Mouse (Mus musculus) WW6 (cell line): ENCODE data around the gene Araf.

Experiments used
- DNase-seq: peaks from one replicate; pipeline ENCODE4 v3.0.0-alpha.2; 2013; ENCODE audit warnings: low read depth, low spot score

Gene Araf

DNA sequence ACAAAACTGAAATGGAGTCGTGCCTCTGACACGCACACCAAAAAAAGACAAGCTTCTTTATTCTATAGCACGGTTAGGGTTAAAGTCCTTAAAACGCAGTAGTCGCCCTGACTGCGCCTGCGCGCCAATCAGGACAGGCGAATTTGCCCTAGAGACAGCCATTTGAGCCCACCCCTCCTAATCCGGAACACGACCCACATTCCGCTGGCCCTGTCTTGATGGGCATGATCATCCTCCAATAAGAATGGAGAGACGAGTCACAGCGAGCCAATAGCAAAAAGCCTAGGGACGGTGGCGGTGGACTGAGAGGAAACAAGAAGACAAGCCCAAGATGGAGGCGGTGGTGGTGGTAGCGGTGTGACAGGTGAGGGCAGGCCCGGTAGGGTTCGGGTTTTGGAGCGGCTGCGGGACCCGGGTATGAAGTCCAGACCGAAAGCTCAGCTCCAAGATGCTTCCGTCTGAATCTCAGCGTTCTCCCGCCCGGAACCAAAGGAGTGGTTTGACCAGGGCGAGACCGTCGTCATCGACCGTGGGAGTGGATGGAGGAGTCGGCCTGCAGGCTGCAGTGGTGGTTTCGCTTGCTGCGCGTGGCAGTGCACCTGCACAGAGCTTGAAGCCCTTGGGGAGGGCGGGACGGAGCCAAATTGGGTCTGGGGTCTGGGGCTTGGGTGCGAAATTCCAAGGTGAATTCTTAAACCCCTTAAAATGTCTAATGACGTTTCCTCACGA lies 50.8 kb downstream of the Araf start:
- peak; percentile 81 for DNase-seq

DNA sequence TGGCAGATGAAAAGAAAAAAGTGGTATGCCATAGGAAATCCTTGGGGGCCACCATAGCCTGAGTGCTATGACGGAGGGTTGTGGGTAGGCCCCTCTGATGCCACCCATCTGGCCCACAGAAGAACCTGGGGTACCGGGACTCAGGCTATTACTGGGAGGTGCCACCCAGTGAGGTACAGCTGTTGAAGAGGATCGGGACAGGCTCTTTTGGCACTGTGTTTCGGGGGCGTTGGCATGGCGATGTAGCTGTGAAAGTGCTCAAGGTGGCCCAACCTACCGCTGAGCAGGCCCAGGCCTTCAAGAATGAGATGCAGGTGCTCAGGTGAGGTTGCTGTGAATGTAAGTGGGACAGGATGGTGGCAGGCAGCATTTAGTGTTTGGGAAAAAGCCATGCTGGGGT lies 56.2 kb downstream of the Araf start:
- no peak for DNase-seq

DNA sequence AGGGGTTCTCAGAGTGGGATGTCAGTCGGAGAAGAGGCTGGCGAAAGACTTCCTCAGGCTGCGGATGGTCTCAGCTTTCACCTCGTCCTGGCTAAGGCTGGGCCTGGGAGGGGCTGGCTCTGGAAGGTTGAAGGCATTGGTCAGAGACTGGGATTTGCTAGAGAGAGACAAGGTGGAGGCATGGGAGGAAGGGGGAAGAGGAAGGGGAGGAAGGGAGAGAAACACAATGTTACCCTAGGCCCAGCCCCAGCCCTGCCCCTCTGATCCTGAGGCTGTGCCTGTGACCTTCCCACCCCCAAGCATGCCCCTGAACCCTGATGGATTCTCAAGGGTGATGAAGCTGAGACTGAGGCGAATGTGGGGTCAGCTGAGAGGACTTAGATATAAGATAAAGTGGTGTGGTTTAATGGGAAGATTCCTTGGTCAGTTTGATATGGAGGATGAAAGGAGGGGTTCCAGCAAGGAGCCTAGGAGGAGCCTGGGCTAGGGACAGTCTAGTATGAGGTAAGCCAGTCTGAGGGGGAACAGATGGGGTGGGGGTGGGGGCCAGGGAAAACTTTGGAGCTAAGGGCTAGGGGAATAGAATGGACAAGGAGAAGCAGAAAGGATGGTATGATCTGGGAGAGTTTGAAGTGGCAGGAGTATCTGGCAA lies 64.0 kb downstream of the Araf start:
- DNase-seq: no peak

DNA sequence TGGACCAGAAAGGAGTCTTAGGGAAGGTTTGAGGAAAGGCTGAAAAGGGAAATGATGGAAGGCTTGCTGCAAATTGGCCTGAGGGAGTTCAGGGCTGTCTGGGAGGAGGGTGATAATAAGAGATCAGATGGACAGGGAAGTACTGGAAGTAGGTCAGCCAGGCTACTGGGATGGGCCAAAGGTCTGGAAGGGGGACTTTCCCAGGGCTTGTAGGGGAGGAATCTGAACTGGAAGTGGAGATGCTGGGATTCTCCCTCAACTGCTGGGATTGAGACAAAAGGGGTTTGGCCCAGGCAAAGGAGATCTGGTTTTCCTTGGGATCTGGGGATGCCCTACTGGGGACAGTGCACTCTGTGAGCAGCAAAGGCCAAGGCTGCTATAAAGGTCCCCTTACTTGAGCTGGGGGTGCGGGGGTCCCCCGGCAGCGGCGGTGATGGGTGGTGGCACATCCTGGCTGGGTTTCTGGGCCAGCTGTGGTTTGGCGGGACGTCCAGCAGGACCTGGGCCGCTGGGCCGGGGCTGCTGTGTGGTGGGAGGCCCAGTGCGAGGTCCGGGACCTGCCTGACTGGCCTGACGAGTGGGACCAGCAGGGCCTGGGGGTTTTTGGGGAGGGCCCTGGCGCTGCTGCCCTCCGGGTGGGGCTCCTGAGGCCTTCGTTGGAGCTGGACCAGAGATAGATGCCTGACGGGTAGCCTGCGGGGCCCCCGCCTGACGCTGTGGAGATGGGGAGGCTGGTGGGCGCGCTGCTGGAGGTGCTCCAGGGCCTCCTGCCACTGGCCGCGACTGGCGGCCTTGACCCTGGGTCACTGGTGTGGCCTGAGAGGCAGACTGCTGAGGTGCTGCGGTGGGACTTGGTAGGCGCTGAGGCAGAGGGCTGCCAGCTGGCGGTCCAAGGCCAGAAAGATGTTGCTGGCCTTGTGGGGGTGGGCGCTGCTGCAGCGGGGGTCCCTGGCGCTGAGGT lies 64.8 kb downstream of the Araf start:
- DNase-seq: no peak

DNA sequence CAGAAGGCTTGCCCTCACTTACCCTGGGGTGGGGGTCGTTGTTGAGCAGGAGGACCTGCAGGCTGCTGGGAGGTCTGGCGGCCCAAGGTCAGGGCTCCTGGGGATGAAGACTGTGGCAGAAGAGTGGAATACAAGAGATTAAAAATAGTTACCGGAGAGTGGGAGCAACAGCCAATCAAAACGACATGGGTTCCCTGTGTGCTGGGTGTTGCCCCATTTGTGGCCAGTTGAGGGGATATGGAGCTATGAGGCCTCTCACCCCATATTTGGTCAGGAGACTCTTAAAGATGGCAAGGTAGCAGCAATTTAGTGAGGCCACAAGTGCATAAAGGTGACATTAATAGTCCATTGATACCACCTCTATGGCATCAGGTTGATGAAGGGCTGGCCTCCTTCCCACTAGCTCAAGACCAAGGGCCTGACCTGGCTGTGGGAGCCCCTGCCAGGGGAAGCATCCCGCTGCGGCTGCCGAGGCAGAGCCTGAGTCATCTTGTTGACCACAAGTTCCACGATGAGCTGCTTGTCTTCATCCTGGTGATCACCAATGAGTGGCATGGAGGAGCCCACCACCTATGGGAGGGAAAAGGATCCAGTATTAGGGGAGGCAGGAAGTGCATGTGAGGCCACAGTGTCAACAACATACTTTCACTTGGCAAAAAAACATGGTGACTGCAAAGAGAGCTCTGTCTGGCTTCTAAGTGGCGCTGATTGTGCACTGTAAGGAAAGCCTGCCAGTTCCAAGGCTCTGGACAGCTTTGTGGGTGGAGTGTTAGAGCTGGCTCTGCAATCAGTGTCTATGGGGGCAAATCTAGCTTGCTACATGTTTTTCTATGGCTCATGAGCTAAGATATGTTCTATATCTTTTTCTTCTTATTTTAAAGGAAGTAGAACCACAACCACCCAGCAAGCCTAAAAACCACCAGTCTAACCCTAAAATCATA lies 65.8 kb downstream of the Araf start:
- DNase-seq: no peak

DNA sequence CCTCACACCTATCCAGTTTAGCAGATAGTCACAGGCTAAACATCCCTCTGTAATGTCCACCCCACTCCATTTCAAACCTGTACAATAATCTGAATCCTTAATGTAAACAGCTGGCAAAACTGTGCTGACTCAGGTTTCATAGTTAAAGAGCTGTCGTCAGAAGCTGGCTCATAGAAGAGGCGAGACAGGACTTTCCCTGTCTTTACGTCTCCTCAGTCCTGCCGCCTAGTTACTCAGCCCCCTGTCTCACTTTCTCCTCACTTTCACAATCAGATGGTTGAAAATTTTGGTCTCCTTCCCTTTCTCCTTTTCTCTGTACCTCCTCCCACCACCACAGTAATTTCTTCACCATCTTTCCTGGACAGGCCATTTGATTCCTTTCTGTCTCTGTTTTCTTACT lies 70.5 kb downstream of the Araf start:
- DNase-seq: no peak

DNA sequence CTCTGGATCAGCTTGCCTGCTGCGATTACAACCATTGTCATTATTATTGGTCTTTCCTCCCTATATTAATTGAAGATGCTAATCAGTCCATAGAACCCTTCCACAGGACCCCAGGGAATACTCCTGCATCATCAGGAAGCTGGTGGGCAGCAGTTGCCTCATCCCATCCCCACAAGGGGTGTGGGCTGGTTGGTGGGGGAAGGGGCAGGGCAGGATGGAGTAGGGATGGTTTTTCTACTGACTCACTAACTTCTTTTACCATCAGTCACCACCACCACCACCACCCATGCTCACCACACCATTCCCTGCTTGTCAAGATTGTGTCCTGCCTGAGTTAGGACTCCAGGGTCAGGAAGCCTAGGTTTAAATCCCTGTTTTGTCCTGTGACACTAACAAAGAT lies 71.6 kb downstream of the Araf start:
- no peak for DNase-seq

DNA sequence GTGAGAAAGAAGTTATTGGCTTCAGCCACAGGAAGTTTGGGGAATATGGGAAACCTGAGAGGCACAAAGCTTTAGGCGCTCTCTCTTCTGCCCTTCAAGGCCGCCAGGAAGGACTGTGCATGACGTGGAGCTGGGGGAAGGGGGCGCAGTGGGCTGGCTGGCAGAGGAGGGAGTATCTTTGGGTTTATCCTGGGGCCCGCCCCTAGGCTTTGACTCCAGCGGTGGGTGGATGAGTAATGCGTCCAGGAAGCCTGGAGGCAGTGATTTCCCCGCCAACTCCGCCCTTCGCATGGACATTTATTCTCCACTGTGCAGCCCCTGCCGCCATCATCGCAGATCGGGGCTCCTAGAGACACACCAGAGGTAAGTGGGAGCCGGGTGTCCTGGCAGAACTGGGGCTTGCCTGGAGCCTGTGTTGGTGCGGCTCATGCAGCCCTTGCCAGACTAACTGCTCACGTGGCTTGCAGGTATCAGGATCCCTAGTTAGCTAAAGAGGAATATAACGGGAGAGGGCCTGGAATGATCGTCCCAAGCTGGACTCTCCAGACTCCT lies 72.4 kb downstream of the Araf start, which contains the start of gene Timp1:
Gene Timp1 (plus strand): TSS at position 205 of the 552 bp plus-strand sequence.
- DNase-seq: no peak

DNA sequence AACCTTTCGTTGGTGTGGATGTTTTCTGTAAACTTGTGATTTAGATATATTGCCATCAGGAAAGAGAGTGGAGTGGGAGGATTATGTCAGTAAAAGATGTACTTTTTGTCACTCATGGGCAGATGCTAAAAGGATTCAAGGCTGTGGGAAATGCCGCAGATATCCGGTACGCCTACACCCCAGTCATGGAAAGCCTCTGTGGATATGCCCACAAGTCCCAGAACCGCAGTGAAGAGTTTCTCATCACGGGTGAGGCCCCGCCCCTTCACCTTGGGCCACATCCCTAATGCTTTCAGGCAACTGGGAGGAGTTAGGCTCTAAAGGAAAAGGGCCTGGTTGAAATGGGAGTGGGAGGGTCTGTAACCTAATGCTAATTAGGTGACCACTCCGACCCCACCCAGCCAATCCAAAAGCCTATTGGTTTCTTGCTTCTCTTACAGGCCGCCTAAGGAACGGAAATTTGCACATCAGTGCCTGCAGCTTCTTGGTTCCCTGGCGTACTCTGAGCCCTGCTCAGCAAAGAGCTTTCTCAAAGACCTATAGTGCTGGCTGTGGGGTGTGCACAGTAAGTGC lies 75.4 kb downstream of the Araf start:
- peak; percentile 61 for DNase-seq

DNA sequence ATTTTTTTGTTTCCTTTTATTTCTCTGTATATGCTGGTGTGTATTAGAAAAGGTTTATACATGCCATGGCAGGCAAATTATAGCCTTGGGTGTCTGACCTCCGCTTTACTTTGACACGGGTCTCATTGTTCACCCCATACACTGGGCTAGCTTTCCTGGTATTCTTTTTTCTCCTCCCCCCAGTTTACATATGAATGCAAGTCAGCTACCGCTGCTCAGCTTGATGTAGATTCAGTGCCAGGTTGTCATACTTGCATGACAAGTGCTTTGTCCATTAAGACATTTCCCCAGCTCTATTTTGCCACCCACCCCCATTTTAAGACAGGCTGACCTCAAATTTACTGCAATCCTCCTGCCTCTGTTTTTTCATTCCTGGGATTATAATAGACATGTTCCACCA lies 77.6 kb downstream of the Araf start:
- DNase-seq: no peak

DNA sequence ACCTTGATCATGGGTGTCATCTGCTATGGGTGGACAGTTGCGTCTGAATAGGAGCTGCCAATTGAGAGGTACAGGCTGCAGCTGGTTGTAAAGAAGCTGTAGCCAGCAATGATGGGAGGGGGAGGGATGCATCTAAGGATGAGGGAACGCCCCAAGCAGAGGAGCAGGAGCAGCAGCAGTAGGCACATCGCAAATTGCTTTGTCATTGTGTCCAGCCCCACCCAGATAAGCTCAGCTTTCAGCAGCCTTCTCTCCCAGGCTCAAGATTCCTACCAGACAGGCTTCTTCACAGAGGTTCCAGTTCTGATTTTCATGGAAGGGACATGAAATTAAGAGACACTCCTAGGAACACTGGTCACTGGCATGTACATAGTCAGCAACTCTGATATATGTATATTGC lies 112.5 kb downstream of the Araf start:
- DNase-seq: peak; percentile 24
